25 mouse cellular contexts compared by ENCODE assay signal in the genomic region with DNA sequence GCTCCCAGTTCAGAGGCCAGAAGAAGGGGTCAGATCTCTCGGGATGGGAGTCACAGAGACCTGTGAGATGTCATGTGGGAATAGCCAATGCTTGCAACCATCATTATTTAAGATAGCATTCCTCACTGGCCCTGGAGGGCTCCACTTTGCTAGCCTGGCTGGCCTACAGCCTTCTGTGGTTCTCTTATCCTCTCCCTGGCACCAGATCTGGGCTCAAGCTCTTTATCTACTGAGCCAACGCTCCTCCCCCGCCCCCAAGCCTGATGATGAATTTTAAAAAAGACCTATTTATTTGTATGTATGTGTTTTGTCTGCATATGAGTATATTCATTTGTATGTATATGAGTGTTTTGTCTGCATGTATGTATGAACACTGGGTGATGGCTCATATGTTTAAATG. TPM values are rescaled to one million over a fixed set of nuclear protein-coding genes. Genes with fewer than 3 reads are reported as not detected.
DNase-seq lines count a peak whose midpoint lies in the region; ATAC-seq and TF ChIP-seq lines count a peak whose summit lies in the region.
"Had no signal": no experiment of that assay in that cellular context is flagged by ENCODE, and none has a peak within 500 bp of the region (broad histone marks: within the 10 kb centered on the region; RNA-seq: fewer than 3 reads in every experiment).

No protein-coding gene starts in this region.

- no peaks in the 10 kb centered on the region for H3K27me3 ChIP-seq in spleen, adult 2 months (ENCODE audit: control insufficient read depth, insufficient read depth, low read length)
- no peaks in the 10 kb centered on the region for H3K27me3 ChIP-seq in liver, embryonic 14.5 days (ENCODE audit: control insufficient read depth, insufficient read depth, low read length)
- no peaks in the 10 kb centered on the region for H3K27me3 ChIP-seq in heart, embryonic 12.5 days (replicated peaks)
- H3K27me3 ChIP-seq: forebrain, embryonic 13.5 days; hindbrain, embryonic 13.5 days; midbrain, embryonic 15.5 days; neural tube, embryonic 15.5 days; stomach, embryonic 15.5 days had no signal

- peaks cover 6% of the 10 kb centered on the region for H3K36me3 ChIP-seq in spleen, adult 2 months (ENCODE audit: control insufficient read depth, insufficient read depth, low read length)
- H3K36me3 ChIP-seq in liver, embryonic 14.5 days (replicated peaks; ENCODE audit: control insufficient read depth, insufficient read depth, low read depth), result no peaks in the 10 kb centered on the region
- H3K36me3 ChIP-seq in heart, embryonic 12.5 days, result peaks cover 6% of the 10 kb centered on the region
- H3K36me3 ChIP-seq: stomach, embryonic 15.5 days had no signal

- DNase-seq in spleen, adult 2 months (ENCODE audit: low read depth in 1 of 2, low spot score in 2 of 2), result no peak
- DNase-seq in spleen, postnatal 14 days (ENCODE audit: low spot score in 2 of 2), result no peak
- peak; percentile 5 for DNase-seq in c-Kit-positive CD71-positive TER-119-positive erythroid progenitor cells, embryonic 14.5 days (ENCODE audit: low spot score)
- DNase-seq in liver, embryonic 14.5 days (ENCODE audit: low read depth in 3 of 3, low spot score in 3 of 3), result no peak
- no peak for DNase-seq in heart, postnatal 10 days
- no peak for DNase-seq in left cerebral cortex, postnatal 4 days
- DNase-seq: adrenal gland, adult 8-10 months; cerebellum, adult 9-11 months; gastrocnemius, postnatal 10 days; heart, postnatal 36 days; kidney, postnatal 14 days; layer of hippocampus, adult 9-11 months; right cerebral cortex, adult 18-20 months; thymus, postnatal 14 days had no signal

- H3K9ac ChIP-seq in liver, embryonic 14.5 days (replicated peaks), result no peak overlapping the region
- no peak overlapping the region for H3K9ac ChIP-seq in heart, embryonic 12.5 days
- H3K9ac ChIP-seq: forebrain, embryonic 13.5 days; hindbrain, embryonic 13.5 days; midbrain, embryonic 15.5 days; neural tube, embryonic 15.5 days; stomach, embryonic 15.5 days had no signal

- H3K4me3 ChIP-seq in spleen, adult 2 months (ENCODE audit: extremely low read depth, insufficient read depth, insufficient read length), result no peak overlapping the region
- no peak overlapping the region for H3K4me3 ChIP-seq in liver, embryonic 14.5 days (ENCODE audit: insufficient read depth in 1 of 2, low read depth in 2 of 2, low read length in 2 of 2)
- no peak overlapping the region for H3K4me3 ChIP-seq in heart, embryonic 12.5 days
- H3K4me3 ChIP-seq: forebrain, embryonic 13.5 days; hindbrain, embryonic 13.5 days; midbrain, embryonic 10.5 days; midbrain, embryonic 15.5 days; neural tube, embryonic 15.5 days; stomach, embryonic 15.5 days had no signal

- WGBS in spleen, adult 2 months, result 68% methylated on average over 3 of the region's 3 CpGs
- WGBS in liver, embryonic 14.5 days (ENCODE audit: insufficient replicate concordance), result 40% methylated on average over 3 of the region's 3 CpGs
- WGBS in heart, embryonic 12.5 days, result 72% methylated on average over 3 of the region's 3 CpGs

- no peak for TF ChIP-seq POLR2A in spleen, adult 2 months (IDR thresholded peaks at IDR 0.05; ENCODE audit: low read depth, low read length)

- peak; percentile 45; the same call in 1 of the 2 replicates for ATAC-seq in liver, embryonic 14.5 days (ENCODE audit: insufficient read depth)
- peak; percentile 98 for ATAC-seq in megakaryocyte-erythroid progenitor cell, adult 5-6 weeks (replicated peaks; ENCODE audit: low FRiP score, low TSS enrichment, poor library complexity, severe bottlenecking)
- ATAC-seq in heart, embryonic 12.5 days (ENCODE audit: insufficient number of reproducible peaks, low FRiP score), result no peak
- ATAC-seq: forebrain, embryonic 13.5 days; intestine, postnatal 0 days; lung, postnatal 0 days; midbrain, embryonic 15.5 days had no signal

- peaks cover 3% of the 10 kb centered on the region for H3K4me1 ChIP-seq in spleen, adult 2 months (ENCODE audit: control insufficient read depth, insufficient read depth, insufficient read length)
- H3K4me1 ChIP-seq in liver, embryonic 14.5 days (replicated peaks; ENCODE audit: control insufficient read depth in 2 of 2, insufficient read depth in 2 of 2, low read length in 1 of 2), result peaks cover 0 to 6% of the 10 kb centered on the region in 2 experiments; a peak in 1 of 4 replicates
- no peaks in the 10 kb centered on the region for H3K4me1 ChIP-seq in heart, embryonic 12.5 days (replicated peaks)
- H3K4me1 ChIP-seq: forebrain, embryonic 13.5 days; hindbrain, embryonic 13.5 days; midbrain, embryonic 10.5 days; midbrain, embryonic 15.5 days; stomach, embryonic 15.5 days had no signal

- no peak overlapping the region for H3K4me2 ChIP-seq in liver, embryonic 14.5 days (ENCODE audit: low read depth)
- no peak overlapping the region for H3K4me2 ChIP-seq in heart, embryonic 12.5 days
- H3K4me2 ChIP-seq: forebrain, embryonic 13.5 days; hindbrain, embryonic 13.5 days; midbrain, embryonic 15.5 days; neural tube, embryonic 15.5 days; stomach, embryonic 15.5 days had no signal

- H3K9me3 ChIP-seq in liver, embryonic 14.5 days (ENCODE audit: control insufficient read depth, low read length), result no peaks in the 10 kb centered on the region
- no peaks in the 10 kb centered on the region for H3K9me3 ChIP-seq in heart, embryonic 12.5 days (replicated peaks)
- H3K9me3 ChIP-seq: forebrain, embryonic 13.5 days; hindbrain, embryonic 13.5 days; midbrain, embryonic 10.5 days; midbrain, embryonic 15.5 days; neural tube, embryonic 15.5 days; stomach, embryonic 15.5 days had no signal

- TF ChIP-seq EP300 in liver, embryonic 14.5 days (IDR thresholded peaks at IDR 0.05; ENCODE audit: low read depth), result 0 out of 2 replicates have a peak, but pooled peaks have one; percentile 21

- intact Hi-C loops in heart, postnatal 10 days (cut with DNase I), result loop anchor here (10.0 kb wide), 1 partner anchor 265 kb away; no protein-coding TSS in a partner anchor
- intact Hi-C loops in left cerebral cortex, postnatal 4 days (cut with DNase I), result loop anchor here (10.0 kb wide), 1 partner anchor 195 kb away; a partner anchor contains a TSS

- peak overlapping the region; percentile 86 for H3K27ac ChIP-seq in spleen, adult 2 months (ENCODE audit: insufficient read depth, low read length)
- no peak overlapping the region for H3K27ac ChIP-seq in liver, embryonic 14.5 days
- no peak overlapping the region for H3K27ac ChIP-seq in heart, embryonic 12.5 days (ENCODE audit: poor library complexity, severe bottlenecking)
- H3K27ac ChIP-seq: forebrain, embryonic 13.5 days; hindbrain, embryonic 13.5 days; macrophage; midbrain, embryonic 10.5 days; midbrain, embryonic 15.5 days; neural tube, embryonic 15.5 days; stomach, embryonic 15.5 days had no signal

- TF ChIP-seq CTCF in spleen, adult 2 months (IDR thresholded peaks at IDR 0.05; ENCODE audit: extremely low read depth, insufficient read depth, insufficient read length, insufficient replicate concordance), result no peak
- no peak for TF ChIP-seq CTCF in liver, embryonic 14.5 days (IDR thresholded peaks at IDR 0.05; ENCODE audit: low read depth)

RNA-seq across cellular contexts. Expression of a gene that starts 45.8 kb away (rescaled TPM):
- polyA plus RNA-seq in spleen, adult 2 months (2012; rRNA removed), result 10.6 and 13.1 TPM in 2 replicates
- polyA plus RNA-seq in liver, embryonic 14.5 days (2012; rRNA removed), result 8.5 and 10.5 TPM in 2 replicates
- 9.4 and 10.9 TPM in 2 replicates for polyA plus RNA-seq in liver, embryonic 14.5 days (2014; fragmentation: Nextera tagmentation; extraction: Ambion mirVana)
- total RNA-seq in megakaryocyte-erythroid progenitor cell, adult 5-6 weeks (2014; fragmentation: Nextera tagmentation), result 35.5 and 46.3 TPM in 2 replicates
- total RNA-seq in megakaryocyte-erythroid progenitor cell, adult 5-6 weeks (2017), result 42.7 and 49.9 TPM in 2 replicates
- 1 to 10 TPM; 5.0 to 5.3 TPM for total RNA-seq in heart, postnatal 10 days (2021)
- total RNA-seq in left cerebral cortex, postnatal 4 days (2021), result 1 to 10 TPM; 7.0 to 7.3 TPM
- 8.3 and 8.5 TPM in 2 replicates for polyA plus RNA-seq in heart, embryonic 12.5 days (2016; fragmentation: Nextera tagmentation; extraction: Ambion mirVana)

RNA-seq across cellular contexts. Expression of a gene that starts 46.1 kb away (rescaled TPM):
- polyA plus RNA-seq in spleen, adult 2 months (2012; rRNA removed), result 3.4 and 4.1 TPM in 2 replicates
- polyA plus RNA-seq in liver, embryonic 14.5 days (2012; rRNA removed), result 1.8 TPM in 2 replicates
- polyA plus RNA-seq in liver, embryonic 14.5 days (2014; fragmentation: Nextera tagmentation; extraction: Ambion mirVana), result 3.1 and 3.2 TPM in 2 replicates
- total RNA-seq in megakaryocyte-erythroid progenitor cell, adult 5-6 weeks (2014; fragmentation: Nextera tagmentation), result 2.1 and 3.9 TPM in 2 replicates
- 2.7 and 3.5 TPM in 2 replicates for total RNA-seq in megakaryocyte-erythroid progenitor cell, adult 5-6 weeks (2017)
- 1 to 10 TPM; 4.8 to 5.0 TPM for total RNA-seq in heart, postnatal 10 days (2021)
- total RNA-seq in left cerebral cortex, postnatal 4 days (2021), result 1 to 10 TPM; 8.3 to 8.5 TPM
- polyA plus RNA-seq in heart, embryonic 12.5 days (2016; fragmentation: Nextera tagmentation; extraction: Ambion mirVana), result 7.1 and 7.2 TPM in 2 replicates

Comparison
In these comparisons a context has a peak if more than half of its experiments do, and no peak if none do; other contexts are left out.
1. RNA of a gene that starts 45.8 kb away (total RNA-seq): 35.5 to 49.9 TPM in megakaryocyte-erythroid progenitor cell, adult 5-6 weeks; 7.0 to 7.3 TPM in left cerebral cortex, postnatal 4 days and 5.0 to 5.3 TPM in heart, postnatal 10 days; every median in the first group is over 4 times any median in the second.